Comparison of ENCODE assay signal across 28 mouse cellular contexts in the genomic region with DNA sequence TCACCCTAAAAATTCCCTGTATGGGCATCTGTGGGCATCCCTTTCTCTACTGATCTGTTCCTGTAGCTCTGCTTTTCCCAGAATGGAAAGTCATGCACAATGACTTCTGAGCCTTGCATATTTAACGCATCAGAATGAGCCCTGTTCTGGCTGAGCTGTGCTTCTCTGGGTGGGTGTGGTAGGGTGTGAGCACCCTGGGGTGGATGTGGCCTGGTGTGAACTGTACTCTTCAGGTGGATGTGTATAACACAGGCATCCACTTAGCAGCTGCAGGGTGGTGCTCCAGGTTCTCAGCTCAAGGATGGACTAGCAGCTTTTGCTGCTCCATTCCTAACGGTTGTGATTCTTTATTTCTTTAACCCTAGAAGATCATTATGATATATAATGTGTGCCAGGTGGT. TPM values are rescaled to one million over a fixed set of nuclear protein-coding genes. Genes with fewer than 3 reads are reported as not detected.
DNase-seq lines count a peak whose midpoint lies in the region; ATAC-seq and TF ChIP-seq lines count a peak whose summit lies in the region.
"Had no signal": no experiment of that assay in that cellular context is flagged by ENCODE, and none has a peak within 500 bp of the region (broad histone marks: within the 10 kb centered on the region; RNA-seq: fewer than 3 reads in every experiment).

No protein-coding gene starts in this region.

- no peak for TF ChIP-seq POLR2A in kidney, adult 2 months (IDR thresholded peaks at IDR 0.05; ENCODE audit: low read depth, low read length)

- H3K36me3 ChIP-seq in kidney, adult 2 months (ENCODE audit: control insufficient read depth, insufficient read depth, low read length) = no peaks in the 10 kb centered on the region
- H3K36me3 ChIP-seq in intestine, postnatal 0 days (ENCODE audit: control insufficient read depth, insufficient read depth) = no peaks in the 10 kb centered on the region; the same call in 1 of the 2 replicates
- no peaks in the 10 kb centered on the region for H3K36me3 ChIP-seq in liver, embryonic 16.5 days (ENCODE audit: control insufficient read depth, insufficient read depth)
- H3K36me3 ChIP-seq: forebrain, embryonic 12.5 days; limb, embryonic 10.5 days; lung, embryonic 15.5 days; midbrain, embryonic 10.5 days; midbrain, embryonic 15.5 days had no signal

- WGBS in kidney, adult 2 months = 49% methylated on average over 2 of the region's 2 CpGs
- WGBS in intestine, postnatal 0 days = 37% methylated on average over 2 of the region's 2 CpGs
- WGBS in liver, embryonic 16.5 days (ENCODE audit: insufficient replicate concordance) = 77% methylated on average over 2 of the region's 2 CpGs

- H3K9me3 ChIP-seq in intestine, postnatal 0 days (ENCODE audit: control insufficient read depth) = no peaks in the 10 kb centered on the region
- no peaks in the 10 kb centered on the region for H3K9me3 ChIP-seq in liver, embryonic 16.5 days (replicated peaks; ENCODE audit: control insufficient read depth, low read length)
- H3K9me3 ChIP-seq: forebrain, embryonic 12.5 days; hindbrain, embryonic 12.5 days; limb, embryonic 10.5 days; limb, embryonic 15.5 days; lung, embryonic 15.5 days; midbrain, embryonic 10.5 days; midbrain, embryonic 15.5 days had no signal

- no peaks in the 10 kb centered on the region for H3K27me3 ChIP-seq in kidney, adult 2 months (replicated peaks; ENCODE audit: control insufficient read depth, insufficient read depth, low read length)
- H3K27me3 ChIP-seq in intestine, postnatal 0 days (replicated peaks; ENCODE audit: control insufficient read depth, insufficient read depth, low read length) = no peaks in the 10 kb centered on the region
- no peaks in the 10 kb centered on the region for H3K27me3 ChIP-seq in liver, embryonic 16.5 days (ENCODE audit: control insufficient read depth, insufficient read depth, low read depth, low read length)
- H3K27me3 ChIP-seq: forebrain, embryonic 12.5 days; hindbrain, embryonic 12.5 days; limb, embryonic 15.5 days; lung, embryonic 15.5 days; midbrain, embryonic 15.5 days; Patski had no signal

- ATAC-seq in intestine, postnatal 0 days = 0 out of 2 replicates have a peak, but pooled peaks have one; percentile 44
- no peak for ATAC-seq in liver, embryonic 16.5 days (ENCODE audit: low read depth)
- no peak for ATAC-seq in erythroblast, adult 5-6 weeks (replicated peaks; ENCODE audit: low FRiP score, poor library complexity, severe bottlenecking)
- ATAC-seq: forebrain, postnatal 0 days; hindbrain, postnatal 0 days; midbrain, embryonic 15.5 days; Patski had no signal

- TF ChIP-seq CTCF in kidney, adult 2 months (conservative IDR thresholded peaks at IDR 0.05; ENCODE audit: insufficient read depth, insufficient read length, low read depth, low read length) = no peak
- no peak for TF ChIP-seq CTCF in intestine, postnatal 0 days (IDR thresholded peaks at IDR 0.05; ENCODE audit: low read depth)

- DNase-seq in kidney, adult 2 months = no peak
- no peak for DNase-seq in kidney, adult 9 months
- peak; percentile 39 for DNase-seq in brain, adult 2 months (ENCODE audit: low read depth, low spot score)
- DNase-seq in yolk sac, embryonic 10.5 days (ENCODE audit: low spot score) = no peak
- DNase-seq: adrenal gland, postnatal 25 days; cerebellum, adult 18-20 months; cerebellum, postnatal 10 days; forebrain, postnatal 0 days; gastrocnemius, postnatal 36 days; heart, adult 18-20 months; heart, postnatal 36 days; layer of hippocampus, postnatal 36 days; right cerebral cortex, adult 18-20 months; thymus, adult 2 months; thymus, postnatal 36 days had no signal

- H3K4me2 ChIP-seq in intestine, postnatal 0 days (replicated peaks; ENCODE audit: low read depth) = peak overlapping the region; percentile 41
- 0 out of 2 replicates have a peak overlapping the region, but pooled peaks have one; percentile 21 for H3K4me2 ChIP-seq in liver, embryonic 16.5 days (ENCODE audit: low read depth, low read length)
- H3K4me2 ChIP-seq: forebrain, embryonic 12.5 days; heart, embryonic 11.5 days; hindbrain, embryonic 12.5 days; limb, embryonic 15.5 days; lung, embryonic 15.5 days; midbrain, embryonic 15.5 days had no signal

- H3K4me3 ChIP-seq in kidney, adult 2 months (ENCODE audit: insufficient read depth, low read depth, low read length) = no peak overlapping the region
- H3K4me3 ChIP-seq in intestine, postnatal 0 days (ENCODE audit: low read depth, low read length) = no peak overlapping the region
- H3K4me3 ChIP-seq in liver, embryonic 16.5 days (ENCODE audit: low read depth, low read length) = no peak overlapping the region
- H3K4me3 ChIP-seq: forebrain, embryonic 12.5 days; hindbrain, embryonic 12.5 days; limb, embryonic 10.5 days; limb, embryonic 15.5 days; lung, embryonic 15.5 days; midbrain, embryonic 10.5 days; midbrain, embryonic 15.5 days had no signal

- H3K4me1 ChIP-seq in kidney, adult 2 months (ENCODE audit: control insufficient read depth, insufficient read depth, low read length) = peaks cover 26% of the 10 kb centered on the region
- 0 out of 2 replicates have a peak, but pooled peaks cover 5% of the 10 kb centered on the region for H3K4me1 ChIP-seq in intestine, postnatal 0 days (replicated peaks; ENCODE audit: control insufficient read depth, insufficient read depth, low read length)
- peaks cover 3% of the 10 kb centered on the region for H3K4me1 ChIP-seq in liver, embryonic 16.5 days (ENCODE audit: control insufficient read depth, low read depth, low read length)
- H3K4me1 ChIP-seq: hindbrain, embryonic 12.5 days; limb, embryonic 10.5 days; limb, embryonic 15.5 days; lung, embryonic 15.5 days; midbrain, embryonic 10.5 days; midbrain, embryonic 15.5 days had no signal

- H3K9ac ChIP-seq in intestine, postnatal 0 days (ENCODE audit: low read depth, low read length) = no peak overlapping the region
- H3K9ac ChIP-seq in liver, embryonic 16.5 days (ENCODE audit: low read depth, low read length) = no peak overlapping the region
- H3K9ac ChIP-seq: forebrain, embryonic 12.5 days; forebrain, postnatal 0 days; hindbrain, embryonic 12.5 days; limb, embryonic 15.5 days; lung, embryonic 15.5 days; midbrain, embryonic 15.5 days had no signal

- H3K27ac ChIP-seq in kidney, adult 2 months (ENCODE audit: insufficient read depth, low read depth, low read length) = peak overlapping the region; percentile 87
- peak overlapping the region; percentile 84 for H3K27ac ChIP-seq in intestine, postnatal 0 days (ENCODE audit: low read depth, low read length)
- peak overlapping the region; percentile 58; the same call in 1 of the 2 replicates for H3K27ac ChIP-seq in liver, embryonic 16.5 days (ENCODE audit: low read length)
- H3K27ac ChIP-seq: forebrain, embryonic 12.5 days; hindbrain, embryonic 12.5 days; hindbrain, postnatal 0 days; limb, embryonic 10.5 days; limb, embryonic 15.5 days; lung, embryonic 15.5 days; midbrain, embryonic 10.5 days; midbrain, embryonic 15.5 days had no signal

RNA-seq across cellular contexts. Expression of gene Abl1, which starts 31.8 kb away (rescaled TPM):
- polyA plus RNA-seq in kidney, adult 2 months (2012; rRNA removed) = 30.5 and 38.6 TPM in 2 replicates
- 13.4 and 14.5 TPM in 2 replicates for polyA plus RNA-seq in intestine, postnatal 0 days (2015; fragmentation: Nextera tagmentation; extraction: Ambion mirVana)
- polyA plus RNA-seq in liver, embryonic 16.5 days (2015; fragmentation: Nextera tagmentation; extraction: Ambion mirVana) = 5.8 and 6.7 TPM in 2 replicates
- 13.8 and 14.0 TPM in 2 replicates for total RNA-seq in erythroblast, adult 5-6 weeks (2015; ENCODE audit: low replicate concordance)
- 9.5 and 13.4 TPM in 2 replicates for total RNA-seq in erythroblast, adult 5-6 weeks (2017; ENCODE audit: low replicate concordance)

RNA-seq across cellular contexts. Expression of gene Exosc2, which starts 49.4 kb away (rescaled TPM):
- 9.8 and 11.4 TPM in 2 replicates for polyA plus RNA-seq in kidney, adult 2 months (2012; rRNA removed)
- 18.2 and 18.8 TPM in 2 replicates for polyA plus RNA-seq in intestine, postnatal 0 days (2015; fragmentation: Nextera tagmentation; extraction: Ambion mirVana)
- 24.9 and 25.6 TPM in 2 replicates for polyA plus RNA-seq in liver, embryonic 16.5 days (2015; fragmentation: Nextera tagmentation; extraction: Ambion mirVana)
- total RNA-seq in erythroblast, adult 5-6 weeks (2015; ENCODE audit: low replicate concordance) = 9.6 and 9.8 TPM in 2 replicates
- 9.2 and 9.8 TPM in 2 replicates for total RNA-seq in erythroblast, adult 5-6 weeks (2017; ENCODE audit: low replicate concordance)
